Mouse (Mus musculus) retina, embryonic 14.5 days (tissue): Measurements from ENCODE around the gene Pgap3.

ENCODE experiments used
- DNase-seq: peaks from one replicate; pipeline ENCODE4 v3.0.0-alpha.2; 2015; ENCODE audit warnings: low spot score

Gene Pgap3

DNA sequence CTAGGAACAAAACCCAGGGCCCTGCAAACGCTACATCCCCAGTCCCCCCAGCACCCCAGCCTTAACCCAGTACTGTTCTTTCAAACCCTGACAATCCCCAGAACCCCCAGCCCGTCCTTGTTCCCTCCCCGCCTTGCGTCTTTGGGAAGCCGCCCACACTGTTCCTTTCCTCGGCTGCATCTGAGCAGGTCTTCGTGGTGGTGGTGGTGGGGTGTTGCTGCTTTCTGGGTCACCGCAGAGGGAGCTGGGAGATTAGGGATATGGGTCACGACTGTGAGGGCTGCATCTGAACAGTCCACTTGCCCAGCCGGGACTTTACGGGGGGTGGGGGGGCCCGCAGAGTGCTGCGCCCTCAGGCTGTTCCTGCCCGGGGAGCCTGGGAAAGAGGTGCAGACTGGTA lies 45.8 kb downstream of the Pgap3 start:
- no peak for DNase-seq

DNA sequence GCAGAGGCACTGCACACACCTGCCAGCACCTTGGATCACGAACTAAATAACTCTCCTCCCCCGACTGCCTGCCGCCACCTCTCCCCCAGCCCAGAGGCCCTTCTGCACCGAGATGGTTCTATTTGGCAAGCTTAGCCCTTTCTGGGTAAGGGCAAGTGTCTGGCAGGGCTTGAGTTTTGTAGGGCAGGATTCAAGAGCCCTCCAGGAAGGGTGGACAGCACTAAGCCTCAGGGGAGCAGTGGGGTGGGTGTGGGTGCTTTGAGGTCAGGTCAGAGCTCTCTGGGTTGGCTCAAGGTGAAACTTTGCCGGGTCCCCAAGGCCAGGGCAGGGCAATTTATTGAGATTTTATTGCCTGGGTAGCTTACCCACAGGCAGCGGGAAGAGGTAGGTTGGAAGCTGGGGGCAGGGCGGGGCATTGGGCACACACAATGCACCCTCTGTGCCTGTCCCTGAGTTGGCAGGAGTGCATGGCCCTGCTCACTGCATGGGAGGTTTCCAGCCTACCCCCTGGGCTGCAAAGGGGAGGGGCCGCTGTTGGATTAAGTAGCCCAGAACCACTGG lies 46.6 kb downstream of the Pgap3 start:
- no peak for DNase-seq

DNA sequence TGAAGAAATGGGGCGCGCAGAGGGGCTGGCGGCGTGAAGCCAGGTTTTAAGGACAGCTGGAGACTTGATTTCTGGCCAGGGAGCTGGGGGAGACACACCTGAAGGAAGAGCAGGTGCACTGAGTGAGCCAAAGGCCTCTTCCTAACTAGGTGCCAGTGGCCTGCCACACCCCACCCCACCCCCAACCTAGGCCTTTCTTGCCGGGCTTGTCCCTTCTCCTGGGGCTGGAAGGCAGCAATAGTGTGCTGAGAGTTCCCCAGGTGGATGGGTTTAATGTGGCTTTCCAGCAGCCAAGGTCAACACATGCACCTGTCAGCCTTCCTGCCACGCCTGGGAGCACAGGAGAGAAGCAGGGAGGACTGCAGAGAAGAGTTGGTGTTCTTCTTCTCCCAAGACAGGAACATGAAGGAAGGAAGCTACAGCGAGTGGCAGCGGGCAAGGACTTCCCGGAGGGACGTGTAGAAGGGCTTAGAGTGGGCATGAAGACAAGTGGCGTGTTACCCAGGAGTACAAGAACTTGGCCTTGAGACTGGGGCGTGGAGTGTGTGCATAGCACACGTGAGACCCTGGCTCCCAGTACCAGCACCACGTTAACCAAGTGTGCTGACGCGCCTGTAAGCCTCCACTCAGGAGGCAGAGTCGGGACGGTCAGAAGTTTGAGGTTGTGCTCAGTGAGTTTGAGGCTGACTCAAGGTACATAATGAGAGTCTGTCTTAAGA lies 47.9 kb downstream of the Pgap3 start:
- no peak for DNase-seq

DNA sequence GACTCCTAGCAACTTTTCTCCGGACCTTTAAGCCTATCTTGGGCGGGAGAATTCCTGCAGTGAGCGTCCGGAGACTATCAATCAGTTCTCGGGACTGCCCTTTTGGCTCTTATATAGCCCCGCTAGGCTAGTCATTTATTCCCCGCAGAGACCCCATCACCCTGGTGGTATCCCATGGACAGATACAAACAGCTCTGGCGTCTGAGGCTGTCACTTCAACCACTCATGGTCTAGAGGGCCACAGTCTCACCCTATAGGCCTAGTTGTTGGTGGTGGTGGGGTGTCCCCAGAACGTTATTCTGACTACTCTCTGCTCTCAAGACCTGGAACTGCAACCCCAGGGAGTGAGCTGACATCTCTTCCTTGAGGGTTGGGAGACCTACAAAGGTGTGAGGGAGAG lies 51.0 kb downstream of the Pgap3 start:
- DNase-seq: no peak

DNA sequence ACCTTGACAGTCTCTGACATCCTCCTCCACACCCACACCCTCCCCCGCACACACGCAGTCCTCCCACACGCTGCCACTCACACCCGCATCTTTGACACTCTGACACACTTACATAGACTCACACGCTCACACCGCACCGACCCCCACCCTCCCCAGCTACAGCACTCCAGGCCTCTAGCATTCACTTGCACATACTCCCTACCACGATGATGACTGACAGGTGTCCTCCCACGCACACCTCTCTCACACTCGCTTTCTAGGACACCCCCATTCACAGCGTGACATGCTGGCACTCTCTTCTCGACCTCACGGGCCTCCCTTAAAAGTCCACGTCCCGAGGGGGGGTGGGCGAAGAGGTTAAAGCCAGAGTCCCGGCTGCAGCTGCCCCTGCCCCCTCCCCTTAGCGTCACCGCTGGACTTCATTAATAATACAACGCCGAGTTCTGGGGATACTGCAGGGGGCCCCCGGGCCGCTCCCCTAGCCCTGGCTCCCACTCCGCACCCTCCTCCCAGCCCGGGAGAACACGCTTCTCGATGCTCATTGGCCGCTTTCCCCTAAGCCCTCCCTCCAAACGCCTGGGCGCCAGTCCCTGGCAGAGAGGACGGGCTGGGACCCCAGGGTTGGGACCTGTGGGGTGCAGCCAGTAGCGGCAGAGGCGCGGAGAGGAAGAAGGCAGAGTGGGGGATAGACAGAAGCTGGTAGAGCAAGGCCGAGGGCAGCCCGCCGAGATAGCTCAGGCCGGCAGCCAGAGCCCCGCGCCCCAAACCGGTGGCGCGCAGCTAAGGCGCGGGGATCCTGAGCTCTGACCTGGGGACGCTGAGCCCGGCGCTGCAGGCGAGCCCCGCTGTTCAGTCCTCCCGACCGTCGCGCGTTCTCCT lies 52.0 kb downstream of the Pgap3 start, which contains the start of gene Ppp1r1b:
Gene Ppp1r1b, plus strand, starts transcription at position 322 of the 879 bp plus-strand sequence.
- no peak for DNase-seq

DNA sequence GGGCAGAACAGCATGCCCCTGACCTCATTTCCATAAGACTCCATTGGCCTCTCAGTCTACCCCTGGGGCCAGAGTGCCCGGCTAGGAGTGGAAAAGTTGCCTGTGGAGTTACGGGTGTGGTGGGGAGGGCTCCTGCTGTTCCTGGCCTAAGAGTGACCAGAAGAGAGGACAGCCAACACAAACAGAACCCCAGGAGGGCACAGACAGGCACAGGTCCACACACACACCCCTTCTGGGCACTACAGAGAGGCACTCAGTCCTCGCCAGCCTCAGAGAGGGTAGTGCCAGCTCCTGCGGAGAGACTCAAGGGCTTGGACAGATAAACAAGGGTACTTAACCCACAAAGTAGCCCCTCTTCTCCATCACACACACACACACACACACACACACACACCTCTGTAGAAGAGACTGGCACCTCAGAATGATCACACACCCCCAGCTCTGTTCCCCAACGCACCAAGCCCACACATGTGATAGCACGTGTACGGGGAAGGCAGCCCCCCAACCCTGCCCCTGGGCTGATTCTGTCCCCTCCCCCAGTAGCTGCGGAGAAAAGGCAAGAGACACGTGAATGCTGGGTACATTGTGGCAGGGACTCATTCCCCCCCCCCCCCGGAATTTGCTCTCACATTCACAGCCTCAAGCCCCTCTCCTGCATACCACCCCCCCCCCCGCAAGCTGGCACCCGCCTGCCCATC lies 52.8 kb downstream of the Pgap3 start:
- no peak for DNase-seq

DNA sequence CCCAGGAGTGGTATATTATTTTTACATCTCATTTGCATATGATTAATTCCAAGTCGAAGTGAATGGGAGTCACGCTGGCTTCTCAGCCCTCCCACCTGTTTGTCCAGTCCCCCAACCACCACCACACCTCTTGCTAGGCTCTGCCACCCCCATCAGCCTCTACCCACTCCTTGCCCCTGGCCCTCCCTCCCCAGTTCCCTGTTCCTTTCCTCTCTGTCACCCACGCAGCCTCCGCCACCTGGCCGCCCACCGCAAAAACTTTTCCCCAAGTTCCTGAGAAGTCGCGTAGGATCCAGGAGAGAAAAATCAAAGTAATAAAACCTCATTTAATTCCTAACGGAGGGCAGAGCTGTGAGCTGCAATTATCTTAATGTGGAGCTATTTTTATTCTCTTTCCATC lies 54.1 kb downstream of the Pgap3 start:
- no peak for DNase-seq

DNA sequence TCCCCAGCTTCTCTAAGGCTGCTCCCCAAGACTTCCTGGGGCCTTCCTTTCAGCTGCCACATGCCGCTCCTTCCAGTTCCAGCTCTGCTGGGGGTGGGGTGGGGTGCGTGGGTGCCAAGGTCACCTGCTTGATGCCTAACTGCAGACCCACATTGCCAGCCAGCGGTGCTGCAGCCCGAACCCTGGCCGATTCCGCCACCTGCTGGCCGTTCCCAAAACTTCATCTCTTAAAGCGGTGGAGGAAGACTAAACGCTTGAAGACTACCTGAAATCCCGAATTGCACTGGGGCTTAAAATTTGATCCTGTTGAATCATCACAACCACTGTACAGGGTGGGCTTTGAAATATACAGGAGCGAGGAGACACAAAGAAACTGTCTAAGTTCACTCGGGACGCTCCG lies 55.0 kb downstream of the Pgap3 start:
- peak; percentile 85 for DNase-seq

DNA sequence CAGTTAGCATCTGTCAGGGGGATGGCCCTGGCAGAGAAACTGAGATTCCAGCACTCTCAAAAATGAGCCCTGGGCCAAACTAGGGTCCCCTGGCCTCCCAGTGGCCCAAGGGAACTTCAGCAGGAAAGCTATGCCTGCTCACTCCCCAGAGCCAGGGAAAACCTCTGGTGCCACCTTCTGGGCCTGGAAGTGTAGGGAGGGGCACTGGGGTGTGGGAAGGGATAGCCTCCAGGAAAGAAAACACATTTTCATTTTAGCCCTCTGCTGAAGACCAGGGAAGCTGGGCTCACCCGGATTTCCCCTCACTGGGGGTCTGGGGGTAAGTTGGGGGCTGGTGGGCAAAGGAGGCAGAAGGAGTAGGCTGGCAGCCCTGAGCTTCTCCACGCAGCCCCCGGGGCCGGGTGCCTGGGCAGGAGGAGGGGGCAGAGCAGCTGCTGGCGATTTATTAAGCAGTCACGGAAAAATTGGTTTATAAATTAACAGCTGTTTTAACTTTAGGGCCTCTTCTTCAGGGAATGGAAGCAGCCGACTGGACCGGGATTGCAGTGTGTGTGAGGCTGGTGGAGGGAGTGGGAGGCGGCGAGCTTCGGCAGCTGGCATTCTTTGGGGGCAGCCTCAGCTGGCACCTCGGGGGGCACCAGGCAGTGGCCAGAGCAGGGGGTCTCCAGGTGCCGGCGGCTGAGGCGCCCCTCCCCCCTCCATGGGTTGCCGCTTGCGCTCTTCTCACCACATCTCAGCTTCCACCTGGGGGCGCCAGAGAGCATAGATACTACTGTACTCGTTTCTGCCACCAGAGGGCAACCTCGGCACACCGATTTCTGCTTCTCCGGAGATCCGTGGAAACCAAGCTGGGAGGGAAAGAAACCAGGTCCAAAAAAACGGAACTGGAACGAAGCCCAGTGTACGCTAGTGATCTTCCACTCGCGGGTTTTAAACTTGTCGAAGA lies 58.0 kb downstream of the Pgap3 start:
- DNase-seq: peak; percentile 97

DNA sequence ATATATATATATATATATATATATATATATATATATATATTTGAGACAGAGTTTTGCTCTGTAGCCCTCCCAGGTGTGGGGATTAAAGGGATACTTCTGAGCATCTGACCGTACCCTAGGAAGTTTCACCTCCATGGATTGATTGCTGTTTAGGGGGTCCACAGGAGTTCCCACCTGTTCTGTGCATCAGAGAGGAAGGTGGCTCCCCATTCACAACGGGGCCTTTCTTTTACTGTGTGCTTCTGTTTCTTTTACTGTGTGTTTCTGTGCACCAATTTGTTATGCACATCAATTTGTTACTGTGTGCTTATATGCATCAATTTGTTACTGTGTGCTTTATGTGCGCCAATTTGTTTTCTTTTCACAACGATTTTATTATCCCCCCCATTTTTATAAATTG lies 59.1 kb downstream of the Pgap3 start:
- DNase-seq: no peak

DNA sequence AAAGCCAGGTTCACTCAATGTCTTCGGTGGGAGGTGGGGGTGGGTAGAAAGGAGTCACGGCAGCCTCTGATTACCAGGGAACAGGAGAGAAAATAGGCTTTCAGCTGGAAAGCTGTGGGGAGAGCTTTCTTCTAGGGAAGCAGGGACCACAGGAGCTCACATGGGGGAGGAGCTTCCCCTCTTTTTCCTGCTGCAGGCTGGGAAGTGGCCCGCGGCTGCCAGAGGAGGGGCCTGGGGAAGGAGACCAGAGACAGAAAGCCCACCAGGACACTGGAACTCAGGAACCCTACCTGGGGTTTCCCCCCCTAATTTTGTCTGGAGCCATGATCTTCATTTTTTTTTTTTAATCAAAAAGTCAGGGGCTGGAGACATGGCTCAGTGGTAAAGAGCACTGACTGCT lies 59.7 kb downstream of the Pgap3 start:
- no peak for DNase-seq

DNA sequence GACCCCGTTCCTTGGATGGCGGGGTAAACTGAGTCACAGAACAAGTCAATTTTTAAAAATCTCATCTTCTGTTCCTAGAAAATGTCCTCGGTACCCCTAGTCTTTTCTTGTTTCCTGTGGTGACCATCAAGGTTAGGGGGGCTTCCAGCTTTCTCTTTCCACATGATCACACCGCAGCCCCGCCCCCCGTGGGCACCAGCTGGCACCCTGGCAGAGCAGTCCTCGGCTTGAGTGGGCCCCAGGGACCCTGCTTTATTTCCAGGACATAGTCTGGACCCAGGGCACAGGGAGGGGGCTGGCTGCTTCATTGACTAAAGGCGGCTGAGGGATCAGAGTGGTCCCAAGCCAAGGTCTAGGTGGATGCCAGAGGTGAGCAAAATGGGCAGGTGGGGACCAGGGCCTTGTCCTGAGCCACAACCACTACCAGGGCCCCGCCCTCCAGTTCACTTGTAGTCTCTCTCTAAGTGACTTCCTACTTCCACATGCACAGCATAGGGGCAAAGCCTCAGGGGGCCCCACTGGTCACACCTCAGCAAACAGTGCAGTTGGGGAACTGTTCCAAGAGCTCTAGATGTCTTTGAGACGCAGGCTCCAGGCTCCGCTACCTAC lies 60.5 kb downstream of the Pgap3 start:
- no peak for DNase-seq

DNA sequence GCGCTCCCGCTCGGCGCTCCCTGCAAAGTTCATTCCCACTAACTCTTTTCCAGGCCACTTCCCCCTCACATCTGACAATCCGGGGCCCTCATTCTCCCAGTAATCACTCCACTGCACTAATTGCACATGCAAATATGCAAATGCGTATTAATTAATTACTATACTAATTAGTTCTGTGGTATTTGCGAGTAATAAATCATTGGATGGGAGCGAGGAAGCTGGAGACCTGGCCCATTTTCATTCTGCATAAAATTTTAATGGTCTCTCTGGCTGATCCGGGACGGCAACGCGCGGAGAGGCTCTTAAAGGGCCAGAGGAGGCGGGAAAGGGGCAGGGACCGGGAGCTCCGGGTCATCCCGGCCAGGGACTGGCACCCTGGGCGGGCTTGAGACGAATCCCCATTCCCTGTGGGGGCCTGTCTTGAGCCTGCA lies 61.2 kb downstream of the Pgap3 start:
- peak; percentile 63 for DNase-seq
